Mouse (Mus musculus): Measurements from ENCODE around the gene Herpud1. TPM values are rescaled to one million over a fixed set of nuclear protein-coding genes. Genes with fewer than 3 reads are reported as not detected.

Gene Herpud1
- polyA plus RNA-seq, 1 experiment from 2014 or later: 144 TPM

- no peaks in the 10 kb centered on the region for H3K9me3 ChIP-seq
- H3K27ac ChIP-seq: no peak overlapping the region
- no peak overlapping the region for H3K4me2 ChIP-seq
- no peak overlapping the region for H3K9ac ChIP-seq
- peaks cover 3% of the 10 kb centered on the region; the same call in 1 of the 2 replicates for H3K4me1 ChIP-seq
- peaks cover under 1% of the 10 kb centered on the region; the same call in 1 of the 2 replicates for H3K27me3 ChIP-seq (replicated peaks)
- ATAC-seq (ENCODE audit: insufficient read depth, low FRiP score, low read depth): no peak
- H3K36me3 ChIP-seq: no peaks in the 10 kb centered on the region
- 91% methylated on average over 5 of the region's 5 CpGs for WGBS
- H3K4me3 ChIP-seq (replicated peaks): no peak overlapping the region
These were observed 52.4 kb downstream of the Herpud1 start for GRCm38 (mm10) chr8:94438659-94439058.

- H3K27me3 ChIP-seq (replicated peaks): no peaks in the 10 kb centered on the region
- H3K27ac ChIP-seq: no peak overlapping the region
- H3K36me3 ChIP-seq: no peaks in the 10 kb centered on the region
- H3K4me1 ChIP-seq: no peaks in the 10 kb centered on the region
- no peak overlapping the region for H3K4me3 ChIP-seq (replicated peaks)
- no peak overlapping the region for H3K9ac ChIP-seq
- no peak for ATAC-seq (ENCODE audit: insufficient read depth, low FRiP score, low read depth)
- H3K4me2 ChIP-seq: no peak overlapping the region
- no peaks in the 10 kb centered on the region for H3K9me3 ChIP-seq
These were observed 53.5 kb downstream of the Herpud1 start for GRCm38 (mm10) chr8:94439691-94440090.

- Histone ChIP-seq H3K4me3 (replicated peaks) (no peak overlapping the region), H3K9ac (no peak overlapping the region), H3K27me3 (replicated peaks) (no peaks in the 10 kb centered on the region), H3K4me2 (no peak overlapping the region), H3K27ac (no peak overlapping the region), H3K36me3 (no peaks in the 10 kb centered on the region), H3K9me3 (no peaks in the 10 kb centered on the region), H3K4me1 (no peaks in the 10 kb centered on the region)
- ATAC-seq (ENCODE audit: insufficient read depth, low FRiP score, low read depth): no peak
- WGBS: 91% methylated on average over 1 of the region's 1 CpGs
These were observed 54.2 kb downstream of the Herpud1 start for GRCm38 (mm10) chr8:94440389-94440788.

GRCm38 (mm10) chr8:94441686-94442085 lies 55.4 kb downstream of the Herpud1 start:
- no peaks in the 10 kb centered on the region for H3K27me3 ChIP-seq (replicated peaks)
- no peak for ATAC-seq (ENCODE audit: insufficient read depth, low FRiP score, low read depth)
- no peaks in the 10 kb centered on the region for H3K4me1 ChIP-seq
- 79% methylated on average over 1 of the region's 1 CpGs for WGBS
- H3K4me2 ChIP-seq: no peak overlapping the region
- H3K4me3 ChIP-seq (replicated peaks): no peak overlapping the region
- no peaks in the 10 kb centered on the region for H3K36me3 ChIP-seq
- H3K9ac ChIP-seq: no peak overlapping the region
- no peaks in the 10 kb centered on the region for H3K9me3 ChIP-seq
- H3K27ac ChIP-seq: no peak overlapping the region

- Histone ChIP-seq H3K27ac (no peak overlapping the region), H3K36me3 (no peaks in the 10 kb centered on the region), H3K4me3 (replicated peaks) (no peak overlapping the region), H3K4me1 (no peaks in the 10 kb centered on the region), H3K27me3 (replicated peaks) (no peaks in the 10 kb centered on the region), H3K4me2 (no peak overlapping the region), H3K9me3 (no peaks in the 10 kb centered on the region), H3K9ac (no peak overlapping the region)
- WGBS: 81% methylated on average over 3 of the region's 3 CpGs
- ATAC-seq (ENCODE audit: insufficient read depth, low FRiP score, low read depth): no peak
These were observed 56.9 kb downstream of the Herpud1 start for GRCm38 (mm10) chr8:94443153-94443552.

GRCm38 (mm10) chr8:94444480-94444879 lies 58.2 kb downstream of the Herpud1 start:
- no peak for ATAC-seq (ENCODE audit: insufficient read depth, low FRiP score, low read depth)
- Histone ChIP-seq H3K27me3 (replicated peaks) (no peaks in the 10 kb centered on the region), H3K4me3 (replicated peaks) (no peak overlapping the region), H3K27ac (no peak overlapping the region), H3K4me1 (no peaks in the 10 kb centered on the region), H3K9ac (no peak overlapping the region), H3K36me3 (no peaks in the 10 kb centered on the region), H3K4me2 (no peak overlapping the region), H3K9me3 (no peaks in the 10 kb centered on the region)
- 65% methylated on average over 2 of the region's 2 CpGs for WGBS

Other genes starting within 250 kb of the Herpud1 start
- 0.66 and 0.92 TPM in 2 replicates for gene Mt4, start 249.2 kb upstream of the Herpud1 start, polyA plus RNA-seq (2015; fragmentation: Nextera tagmentation; extraction: Ambion mirVana)
- 3.6 and 5.3 TPM in 2 replicates for gene Mt3, start 233.8 kb upstream of the Herpud1 start, polyA plus RNA-seq (2015; fragmentation: Nextera tagmentation; extraction: Ambion mirVana)
- gene Mt2, start 213.8 kb upstream of the Herpud1 start, polyA plus RNA-seq (2015; fragmentation: Nextera tagmentation; extraction: Ambion mirVana): 478 and 643 TPM in 2 replicates
- gene Mt1, start 207.4 kb upstream of the Herpud1 start, polyA plus RNA-seq (2015; fragmentation: Nextera tagmentation; extraction: Ambion mirVana): 1,735 and 2,224 TPM in 2 replicates
- 66.1 and 77.3 TPM in 2 replicates for gene Nup93, start 171.9 kb upstream of the Herpud1 start, polyA plus RNA-seq (2015; fragmentation: Nextera tagmentation; extraction: Ambion mirVana)
- 0.08 and 0.09 TPM in 2 replicates for gene Slc12a3, start 57.2 kb upstream of the Herpud1 start, polyA plus RNA-seq (2015; fragmentation: Nextera tagmentation; extraction: Ambion mirVana)
- gene Nlrc5, start 47.9 kb downstream of the Herpud1 start, polyA plus RNA-seq (2015; fragmentation: Nextera tagmentation; extraction: Ambion mirVana): 0.51 and 0.54 TPM in 2 replicates
- 10.6 TPM in 2 replicates for gene Cpne2, start 146.6 kb downstream of the Herpud1 start, polyA plus RNA-seq (2015; fragmentation: Nextera tagmentation; extraction: Ambion mirVana)
- gene Rspry1, start 215.5 kb downstream of the Herpud1 start, polyA plus RNA-seq (2015; fragmentation: Nextera tagmentation; extraction: Ambion mirVana): 33.0 and 34.9 TPM in 2 replicates
- gene Fam192a, start 215.6 kb downstream of the Herpud1 start, polyA plus RNA-seq (2015; fragmentation: Nextera tagmentation; extraction: Ambion mirVana): 55.6 and 61.6 TPM in 2 replicates